Mouse (Mus musculus): ENCODE results near the gene Cd300a. TPM values are rescaled to one million over a fixed set of nuclear protein-coding genes. Genes with fewer than 3 reads are reported as not detected.

The Cd300a gene
- total RNA-seq, 2 experiments from 2014 or later = 0.41 to 0.50 TPM

GRCm38 (mm10) chr11:114866486-114867360, 23.1 kb upstream of the Cd300a start:
- DNase-seq (ENCODE audit: low spot score in 2 of 2) = no peak

- DNase-seq (ENCODE audit: low spot score in 2 of 2) = no peak
These were observed 22.2 kb upstream of the Cd300a start for GRCm38 (mm10) chr11:114867361-114868235.

GRCm38 (mm10) chr11:114868280-114868679, 21.6 kb upstream of the Cd300a start:
- no peak for DNase-seq (ENCODE audit: low spot score in 2 of 2)

GRCm38 (mm10) chr11:114869787-114870186, 20.1 kb upstream of the Cd300a start:
- no peak for DNase-seq (ENCODE audit: low spot score in 2 of 2)

GRCm38 (mm10) chr11:114871540-114871939, 18.3 kb upstream of the Cd300a start:
- no peak for DNase-seq (ENCODE audit: low spot score in 2 of 2)

- no peak for DNase-seq (ENCODE audit: low spot score in 2 of 2)
These were observed 16.6 kb upstream of the Cd300a start for GRCm38 (mm10) chr11:114873022-114873817.

- no peak for DNase-seq (ENCODE audit: low spot score in 2 of 2)
These were observed 15.4 kb upstream of the Cd300a start for GRCm38 (mm10) chr11:114874226-114875145.

- DNase-seq (ENCODE audit: low spot score in 2 of 2) = peak in 1 of 2 experiments; percentile 10
These were observed 14.5 kb upstream of the Cd300a start for GRCm38 (mm10) chr11:114875301-114875801.

GRCm38 (mm10) chr11:114876176-114876575, 13.7 kb upstream of the Cd300a start:
- DNase-seq (ENCODE audit: low spot score in 2 of 2) = no peak

GRCm38 (mm10) chr11:114876621-114877020, 13.2 kb upstream of the Cd300a start:
- DNase-seq (ENCODE audit: low spot score in 2 of 2) = no peak

GRCm38 (mm10) chr11:114877145-114877544, 12.7 kb upstream of the Cd300a start:
- DNase-seq (ENCODE audit: low spot score in 2 of 2) = peak in 1 of 2 experiments; percentile 73

- no peak for DNase-seq (ENCODE audit: low spot score in 2 of 2)
These were observed 10.2 kb upstream of the Cd300a start for GRCm38 (mm10) chr11:114879666-114880065.

- no peak for DNase-seq (ENCODE audit: low spot score in 2 of 2)
These were observed 9.7 kb upstream of the Cd300a start for GRCm38 (mm10) chr11:114880185-114880584.

- peak in 1 of 2 experiments; percentile 57 for DNase-seq (ENCODE audit: low spot score in 2 of 2)
These were observed 9.3 kb upstream of the Cd300a start for GRCm38 (mm10) chr11:114880589-114880988.

- no peak for DNase-seq (ENCODE audit: low spot score in 2 of 2)
These were observed 6.5 kb upstream of the Cd300a start for GRCm38 (mm10) chr11:114883251-114883789.

- no peak for DNase-seq (ENCODE audit: low spot score in 2 of 2)
These were observed 5.3 kb upstream of the Cd300a start for GRCm38 (mm10) chr11:114884380-114885100.

GRCm38 (mm10) chr11:114890542-114890941, 701 bp downstream of the Cd300a start:
- DNase-seq (ENCODE audit: low spot score in 2 of 2) = no peak

GRCm38 (mm10) chr11:114896085-114896484, 6.2 kb downstream of the Cd300a start:
- DNase-seq (ENCODE audit: low spot score in 2 of 2) = no peak

GRCm38 (mm10) chr11:114898026-114898425, 8.2 kb downstream of the Cd300a start:
- DNase-seq (ENCODE audit: low spot score in 2 of 2) = no peak

Measured in layer of hippocampus, adult 18-20 months (tissue).